Mouse (Mus musculus): ENCODE data around the gene Olfr476.
"Not testable (repeated sequence)": the region's sequence is repeated elsewhere in the genome, so short reads cannot be mapped to it uniquely, and the experiment has no call there.

The Olfr476 gene

DNA sequence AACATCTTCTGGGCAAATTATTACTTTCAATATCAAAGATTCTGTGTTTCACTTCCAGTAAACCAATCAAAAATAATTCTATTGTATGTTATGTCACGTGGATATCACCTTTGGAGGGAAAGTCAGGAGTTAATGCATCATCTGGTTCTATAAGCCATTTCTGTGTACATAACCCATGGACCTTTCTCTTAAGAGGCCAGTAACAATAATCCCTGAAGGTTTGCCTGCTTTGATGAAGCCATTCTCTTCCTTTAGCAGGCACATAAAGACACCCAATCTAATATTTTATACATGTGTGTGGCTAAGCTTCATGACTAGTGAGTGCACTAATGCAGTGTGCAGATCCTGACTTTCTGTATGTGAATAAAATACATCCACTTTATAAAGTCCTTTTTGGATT is at the start of gene Olfr476:
Olfr476 (plus strand) TSS at position 301 of the 400 bp plus-strand sequence.
- no peak for DNase-seq (ENCODE audit: low read depth, low spot score)

DNA sequence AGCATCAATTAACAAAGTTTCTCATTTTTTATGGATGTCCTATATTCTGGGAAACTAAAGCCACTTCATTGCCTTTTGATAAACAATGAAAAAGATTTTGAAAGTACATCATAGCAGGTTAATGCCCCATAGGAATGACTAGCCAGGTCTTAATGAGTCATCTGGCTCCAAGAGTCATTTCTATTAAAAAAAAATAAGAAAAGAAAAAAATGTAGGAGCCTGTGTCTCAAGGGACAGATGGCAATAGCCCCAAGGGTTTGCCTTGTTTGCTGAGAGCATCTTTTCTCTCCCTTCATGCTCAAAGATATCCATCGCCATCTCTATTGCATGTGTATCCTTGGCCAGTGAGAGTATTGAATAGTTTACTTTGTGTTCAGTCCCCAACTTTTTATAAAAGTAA is 34.5 kb upstream of the Olfr476 start, which contains the start of gene Olfr473:
Olfr473 (plus strand) TSS at position 301 of the 400 bp plus-strand sequence.
- DNase-seq (ENCODE audit: low read depth, low spot score): no peak

DNA sequence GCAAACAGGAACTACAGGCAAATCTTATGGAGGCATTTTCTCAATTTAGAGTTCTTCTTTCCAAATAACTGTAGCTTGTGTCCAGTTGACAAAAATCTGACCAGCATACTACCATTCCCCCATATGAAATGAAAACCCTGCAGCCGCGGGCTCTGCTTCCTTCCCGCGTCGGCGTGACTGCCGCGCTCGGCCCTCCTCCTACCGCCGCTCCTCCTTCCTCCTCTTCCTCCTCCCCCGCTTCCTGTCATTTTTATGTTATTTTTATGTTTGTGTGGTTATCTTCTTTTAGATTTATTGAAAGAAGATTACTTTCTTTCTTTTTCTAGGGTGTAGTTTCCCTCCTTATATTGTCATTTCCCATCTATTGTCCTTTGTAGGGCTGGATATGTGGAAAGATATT is 12.1 kb upstream of the Olfr476 start:
- not testable (repeated sequence) for DNase-seq (ENCODE audit: low read depth, low spot score)

DNA sequence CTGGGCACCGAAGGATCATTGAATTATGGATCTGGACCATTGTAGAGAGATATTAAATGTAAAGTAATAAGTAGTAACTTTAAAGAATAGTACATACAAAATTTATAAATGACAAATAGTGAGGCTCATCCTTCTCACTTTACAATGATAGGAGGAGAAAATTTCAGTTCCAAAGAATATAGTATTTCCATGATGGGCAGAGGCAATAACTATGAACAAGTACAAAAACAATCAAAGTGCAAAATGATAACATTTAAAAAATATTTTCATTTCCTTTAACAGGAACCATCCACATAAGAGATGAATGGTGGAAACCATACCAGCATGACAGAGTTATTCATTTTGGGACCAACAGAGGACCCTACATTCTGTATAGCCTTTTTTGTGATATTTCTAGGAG is 10.3 kb upstream of the Olfr476 start, which contains the start of gene Olfr474:
Olfr474 (plus strand) TSS at position 301 of the 400 bp plus-strand sequence.
- no peak for DNase-seq (ENCODE audit: low read depth, low spot score)

DNA sequence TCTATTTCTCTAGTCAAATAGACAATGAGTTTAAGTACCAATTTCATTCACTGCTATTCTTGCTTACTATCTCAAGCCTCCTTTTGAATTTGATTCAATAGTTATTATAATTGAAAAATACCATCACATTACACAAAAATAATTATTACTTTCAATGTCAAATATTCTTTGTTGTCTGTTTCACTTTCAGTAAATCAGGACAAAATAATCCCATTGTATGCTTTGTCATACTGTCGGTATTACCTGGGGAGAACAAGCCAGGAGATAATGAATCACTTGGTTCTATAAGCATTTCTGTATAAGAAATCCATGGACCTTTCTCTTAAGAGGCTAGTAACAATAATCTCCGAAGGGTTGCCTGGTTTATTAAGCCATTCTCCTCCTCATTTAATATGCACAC is 21.8 kb downstream of the Olfr476 start, which contains the start of gene Olfr477:
Olfr477 (plus strand) TSS at position 301 of the 400 bp plus-strand sequence.
- no peak for DNase-seq (ENCODE audit: low read depth, low spot score)

DNA sequence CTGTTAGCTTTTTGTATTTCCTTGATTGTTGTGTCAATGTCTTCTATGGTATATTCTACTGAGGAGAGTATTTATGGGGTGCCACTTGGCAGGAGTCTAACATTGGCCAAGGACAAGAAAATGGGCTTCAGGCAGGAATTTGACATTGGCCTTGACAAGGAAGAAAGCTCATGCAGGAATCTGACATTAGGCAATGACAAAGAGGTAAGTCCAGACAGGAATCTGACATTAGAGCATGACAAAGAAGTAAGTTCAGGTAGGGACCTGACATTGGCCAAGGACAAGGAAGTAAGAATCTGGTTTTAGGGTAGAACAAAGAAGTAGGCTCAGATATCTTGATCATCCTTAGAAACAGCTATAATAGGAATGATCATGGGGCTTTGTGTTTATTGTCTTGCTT is 49.7 kb downstream of the Olfr476 start:
- peak; percentile 57 for DNase-seq (ENCODE audit: low read depth, low spot score)
